Mouse (Mus musculus) ES-Bruce4 (cell line): ENCODE measurements around the gene Gm10392. TPM values are rescaled to one million over a fixed set of nuclear protein-coding genes. Genes with fewer than 3 reads are reported as not detected.

Experiments
- H3K27ac ChIP-seq: 2 replicates; pipeline ENCODE4 v1.5.1; 2012; ENCODE audit warnings: low read length, inconsistent platforms; ENCODE audit not compliant: insufficient read depth
- H3K27me3 ChIP-seq: 2 replicates; pipeline ENCODE4 v1.6.1; 2012; ENCODE audit warnings: mild to moderate bottlenecking, low read length, inconsistent platforms; ENCODE audit not compliant: control insufficient read depth, poor library complexity, insufficient read depth, severe bottlenecking
- H3K36me3 ChIP-seq: 2 replicates; pipeline ENCODE4 v1.6.1; 2012; ENCODE audit warnings: inconsistent platforms, mild to moderate bottlenecking, low read length, moderate library complexity; ENCODE audit not compliant: control insufficient read depth, poor library complexity, insufficient read depth, severe bottlenecking
- H3K4me1 ChIP-seq: one replicate; pipeline ENCODE4 v1.8.1; 2011; ENCODE audit warnings: low read length; ENCODE audit not compliant: control insufficient read depth, insufficient read depth
- H3K4me3 ChIP-seq: 2 replicates; pipeline ENCODE4 v1.5.1; 2011; ENCODE audit warnings: low read depth, mild to moderate bottlenecking, low read length
- H3K9ac ChIP-seq: 2 replicates; pipeline ENCODE4 v1.6.1; 2012; ENCODE audit warnings: low read depth, mild to moderate bottlenecking, inconsistent platforms; ENCODE audit not compliant: poor library complexity, severe bottlenecking
- H3K9me3 ChIP-seq: replicated peaks from 2 replicates; pipeline ENCODE4 v1.6.1; 2012; ENCODE audit warnings: mild to moderate bottlenecking, low read length, inconsistent platforms; ENCODE audit not compliant: control insufficient read depth, poor library complexity, insufficient read depth, severe bottlenecking
- CTCF ChIP-seq: IDR thresholded peaks from one replicate; pipeline ENCODE4 v1.8.1; 2011; ENCODE audit warnings: low read depth, low read length
- EP300 ChIP-seq: IDR thresholded peaks from 2 replicates; pipeline ENCODE4 v1.6.1; 2011; ENCODE audit warnings: low read depth, low read length; ENCODE audit not compliant: insufficient read depth
- POLR2A ChIP-seq: IDR thresholded peaks from one replicate; pipeline ENCODE4 v1.8.1; 2011; ENCODE audit warnings: low read length; ENCODE audit not compliant: insufficient read depth
- polyA plus RNA-seq: library from polyadenylated mRNA; stranded (reverse); fragments of >200 nt; gene quantifications from 2 replicates; pipeline ENCODE4 v1.2.4, GENCODE M21; 2011; ENCODE audit warnings: low read depth; ENCODE audit not compliant: missing spikeins, insufficient read depth, insufficient read length

Gene Gm10392
- polyA plus RNA-seq, 1 experiment, result not detected

DNA sequence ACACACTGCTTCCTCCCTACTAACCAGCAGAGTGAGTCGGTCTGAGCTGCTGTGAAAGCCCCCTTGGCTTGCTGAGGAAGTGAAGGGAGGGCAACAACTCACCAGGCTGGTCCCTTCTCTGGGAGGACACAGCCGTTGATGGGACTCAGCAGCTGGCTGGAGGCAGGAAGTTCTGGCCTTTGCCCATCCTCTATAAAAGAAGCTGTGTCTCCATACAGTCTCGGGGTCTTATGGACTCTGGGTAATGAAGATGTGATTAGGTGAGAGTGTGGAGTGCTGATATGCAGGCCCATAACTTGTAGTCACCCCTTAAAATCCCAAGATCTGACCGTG, 24.7 kb downstream of the Gm10392 start:
- no peaks in the 10 kb centered on the region for H3K36me3 ChIP-seq
- H3K27me3 ChIP-seq, result peaks cover 4% of the 10 kb centered on the region
- H3K4me1 ChIP-seq, result peaks cover 15% of the 10 kb centered on the region
- peak overlapping the region; percentile 83 for H3K4me3 ChIP-seq
- TF ChIP-seq EP300, result no peak
- TF ChIP-seq POLR2A, result no peak
- no peak for TF ChIP-seq CTCF
- H3K9me3 ChIP-seq, result no peaks in the 10 kb centered on the region
- H3K9ac ChIP-seq, result peak overlapping the region; percentile 94
- H3K27ac ChIP-seq, result peak overlapping the region; percentile 63; the same call in 1 of the 2 replicates

DNA sequence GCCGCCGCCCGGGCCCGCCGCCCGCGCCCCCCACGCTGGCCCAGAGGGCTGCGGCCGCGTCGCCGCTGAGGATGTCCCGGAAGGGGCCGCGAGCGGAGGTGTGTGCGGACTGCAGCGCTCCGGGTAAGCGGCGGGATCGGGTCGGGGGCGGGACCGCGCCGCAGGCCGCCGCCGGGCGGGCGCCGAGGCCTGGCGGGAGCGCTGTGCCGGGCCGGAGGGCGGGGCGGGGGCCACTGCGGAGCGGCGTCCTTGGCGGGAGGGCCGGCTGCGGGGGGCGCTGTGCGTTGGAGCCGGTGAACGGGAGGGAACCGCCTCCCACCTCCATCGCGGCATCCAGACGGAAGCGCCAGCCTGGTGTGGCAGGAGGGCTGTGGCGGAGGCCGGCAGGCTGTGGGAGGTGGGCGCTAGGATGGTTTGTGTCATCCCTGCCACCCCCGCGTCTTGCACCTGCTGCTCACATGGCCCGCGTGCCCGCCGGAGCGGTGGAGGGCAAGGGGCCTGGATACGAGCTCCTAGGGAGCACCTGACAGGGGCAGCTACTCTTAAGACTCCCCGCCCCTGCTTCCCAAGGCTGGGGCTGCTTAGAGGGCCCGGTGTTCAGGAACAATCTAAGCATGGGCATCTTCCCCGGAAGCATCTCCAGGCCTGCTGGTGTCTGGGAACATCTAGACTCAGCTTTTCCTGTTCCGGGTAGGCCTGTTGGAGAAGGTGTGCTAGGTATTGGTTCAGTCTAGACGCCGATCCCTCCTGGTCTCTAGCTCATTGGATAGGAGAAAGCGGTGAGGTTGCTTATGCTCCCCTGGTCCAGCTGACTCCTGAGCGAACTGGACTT, 25.3 kb downstream of the Gm10392 start, which contains the start of gene Git1:
Gene Git1, plus strand, starts transcription at position 51 of the 832 bp plus-strand sequence.
- Histone ChIP-seq H3K27ac (peak within 1 kb of the TSS; percentile 63), H3K9ac (peak within 1 kb of the TSS; percentile 94), H3K4me1 (peaks cover 13% of the 10 kb centered on the region), H3K36me3 (no peaks in the 10 kb centered on the region), H3K9me3 (no peaks in the 10 kb centered on the region), H3K27me3 (peaks cover 5% of the 10 kb centered on the region), H3K4me3 (peak within 1 kb of the TSS; percentile 94)
- peak; percentile 4 for TF ChIP-seq CTCF
- TF ChIP-seq EP300, result no peak
- no peak for TF ChIP-seq POLR2A

DNA sequence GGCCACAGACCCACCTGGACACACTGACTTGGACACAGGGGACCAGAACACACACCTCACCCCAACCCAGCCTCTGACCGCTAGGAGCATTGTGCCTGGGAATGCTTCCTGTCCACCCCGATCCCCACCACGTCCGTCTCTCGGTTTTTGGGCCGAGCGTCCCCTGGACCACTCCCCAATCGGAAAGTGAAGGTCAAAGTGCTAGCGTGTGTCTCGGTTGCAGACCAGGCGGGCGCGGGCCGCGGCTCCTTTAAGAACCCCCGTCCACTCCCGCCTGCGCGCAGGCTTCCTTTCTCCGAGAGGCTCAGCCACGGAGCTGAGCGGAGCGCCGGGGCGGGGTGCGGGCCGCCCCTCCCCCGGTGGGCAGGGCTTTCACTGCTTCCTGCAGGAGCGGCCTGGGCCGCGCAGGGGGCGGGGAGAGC, 26.1 kb downstream of the Gm10392 start:
- Histone ChIP-seq H3K36me3 (no peaks in the 10 kb centered on the region), H3K27me3 (peaks cover 5% of the 10 kb centered on the region), H3K9ac (peak overlapping the region; percentile 94), H3K4me1 (peaks cover 10% of the 10 kb centered on the region), H3K27ac (peak overlapping the region; percentile 37), H3K4me3 (peak overlapping the region; percentile 94), H3K9me3 (no peaks in the 10 kb centered on the region)
- TF ChIP-seq CTCF (no peak), EP300 (no peak), POLR2A (peak; percentile 15)

DNA sequence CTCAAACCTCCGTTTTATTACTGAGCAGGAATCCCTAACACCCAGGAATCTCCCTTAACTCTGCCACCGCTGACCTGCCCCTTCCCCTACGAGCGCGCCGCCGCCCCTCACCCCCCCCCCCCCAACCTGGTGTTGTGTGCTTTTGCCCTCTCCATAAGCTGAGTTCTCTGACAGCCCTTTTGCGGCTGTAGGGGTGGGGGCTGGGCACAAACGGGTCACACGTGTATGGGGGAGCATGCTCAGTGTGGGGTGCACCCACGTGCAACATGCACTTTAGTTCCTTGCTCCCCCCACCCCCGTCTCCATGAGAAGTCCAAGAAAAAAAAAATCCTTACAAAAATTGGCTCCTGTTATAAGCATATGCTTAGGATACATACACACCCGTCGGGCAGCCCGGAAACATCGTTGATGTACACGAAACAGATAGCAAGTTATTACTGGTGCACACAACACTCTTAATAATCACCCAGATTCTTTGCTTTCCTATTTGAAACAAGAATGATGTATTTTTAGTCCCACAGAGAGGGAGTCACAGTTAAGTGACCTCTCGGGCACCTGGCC, 26.6 kb downstream of the Gm10392 start:
- Histone ChIP-seq H3K27ac (peak overlapping the region; percentile 37), H3K4me1 (peaks cover 10% of the 10 kb centered on the region), H3K9ac (peak overlapping the region; percentile 94), H3K9me3 (no peaks in the 10 kb centered on the region), H3K36me3 (no peaks in the 10 kb centered on the region), H3K27me3 (peaks cover 5% of the 10 kb centered on the region), H3K4me3 (peak overlapping the region; percentile 94)
- TF ChIP-seq CTCF, result no peak
- no peak for TF ChIP-seq POLR2A
- TF ChIP-seq EP300, result no peak

DNA sequence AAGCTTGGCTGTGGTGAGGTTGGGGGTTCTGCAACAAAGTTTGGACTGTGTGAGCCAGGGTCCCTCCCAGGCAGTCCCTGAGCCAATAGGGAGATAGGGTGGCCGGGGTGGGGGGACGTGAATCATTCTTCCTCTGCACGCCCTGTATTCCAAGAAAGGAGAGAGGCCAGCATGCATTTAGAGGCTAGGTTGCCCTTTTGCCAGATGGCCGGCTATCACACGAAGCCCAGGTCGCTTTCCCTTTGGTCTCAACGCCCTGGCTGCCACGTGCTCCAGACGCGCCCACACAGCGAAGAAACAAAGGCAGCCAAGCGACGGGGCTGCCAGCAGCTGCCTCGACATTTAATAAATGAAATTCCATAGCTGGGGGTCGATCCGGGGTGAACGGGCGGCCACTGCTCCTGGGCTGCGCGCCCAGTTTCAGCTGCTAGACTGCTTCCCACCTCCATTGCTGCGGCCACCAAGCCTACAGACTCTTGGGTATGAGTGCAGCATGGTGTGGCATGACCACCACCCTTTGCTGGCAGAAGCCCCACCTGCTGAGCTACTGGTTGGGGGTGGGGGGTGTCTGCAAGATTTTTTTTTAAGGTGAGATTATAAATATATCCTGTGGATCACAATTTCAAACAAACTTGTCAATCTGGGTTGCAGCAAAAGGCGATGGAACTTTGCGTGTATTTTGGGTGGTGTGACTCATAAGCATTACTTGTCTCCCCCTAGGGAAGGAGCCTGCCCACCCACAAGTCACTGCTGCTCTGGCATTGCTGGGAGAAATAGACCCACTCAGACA, 27.3 kb downstream of the Gm10392 start:
- peaks cover 8% of the 10 kb centered on the region for H3K4me1 ChIP-seq
- TF ChIP-seq POLR2A (no peak), CTCF (no peak), EP300 (no peak)
- H3K4me3 ChIP-seq, result peak overlapping the region; percentile 48
- peaks cover 5% of the 10 kb centered on the region for H3K27me3 ChIP-seq
- no peak overlapping the region for H3K27ac ChIP-seq
- no peaks in the 10 kb centered on the region for H3K36me3 ChIP-seq
- H3K9me3 ChIP-seq, result no peaks in the 10 kb centered on the region
- H3K9ac ChIP-seq, result peak overlapping the region; percentile 94
